Mouse (Mus musculus) macrophage (primary cell): ENCODE results near the gene Ppp1r13b. TPM values are rescaled to one million over a fixed set of nuclear protein-coding genes. Genes with fewer than 3 reads are reported as not detected.

Experiments used
- H3K27ac ChIP-seq: fragments of 350-480 bp; formaldehyde crosslinking; 2 replicates; pipeline ENCODE4 v1.9.0; 2021
- H3K36me3 ChIP-seq: fragments of 350-480 bp; formaldehyde crosslinking; 2 replicates; pipeline ENCODE4 v1.9.0; 2021; ENCODE audit errors: inconsistent target
- H3K4me3 ChIP-seq: fragments of 350-480 bp; formaldehyde crosslinking; 2 replicates; pipeline ENCODE4 v1.9.0; 2021; ENCODE audit errors: inconsistent target
- H3K79me2 ChIP-seq: fragments of 350-480 bp; formaldehyde crosslinking; 2 replicates; pipeline ENCODE4 v1.9.0; 2021; ENCODE audit errors: inconsistent target
- WGBS: methylation state at CpG from one replicate; pipeline ENCODE4 v1.1.7; 2026; ENCODE audit warnings: inconsistent platforms; ENCODE audit not compliant: missing documents; 5-methylcytosine and 5-hydroxymethylcytosine counted together
- polyA plus RNA-seq: library from polyadenylated mRNA; stranded (reverse); fragments of 250-400 nt; gene quantifications from 3 replicates; pipeline ENCODE4 v1.2.4, GENCODE M21; 2018; ENCODE audit warnings: inconsistent platforms

Ppp1r13b gene
- polyA plus RNA-seq, 1 experiment from 2014 or later: 11.1 TPM

- WGBS: 96% methylated on average over 16 of the region's 18 CpGs
- H3K36me3 ChIP-seq: peaks cover 81% of the 10 kb centered on the region
- no peak overlapping the region for H3K27ac ChIP-seq
- no peaks in the 10 kb centered on the region; the same call in 1 of the 2 replicates for H3K79me2 ChIP-seq
- no peak overlapping the region for H3K4me3 ChIP-seq
Observed at GRCm38 (mm10) chr12:111794526-111795179, 113.3 kb downstream of the Ppp1r13b start.

- peaks cover 82% of the 10 kb centered on the region for H3K36me3 ChIP-seq
- H3K27ac ChIP-seq: no peak overlapping the region
- no peak overlapping the region for H3K4me3 ChIP-seq
- WGBS: 89% methylated on average over 14 of the region's 22 CpGs
- H3K79me2 ChIP-seq: no peaks in the 10 kb centered on the region; the same call in 1 of the 2 replicates
Observed at GRCm38 (mm10) chr12:111794102-111794501, 113.8 kb downstream of the Ppp1r13b start.

- H3K27ac ChIP-seq: no peak overlapping the region
- 94% methylated on average over 13 of the region's 13 CpGs for WGBS
Observed at GRCm38 (mm10) chr12:111791474-111792104, 116.3 kb downstream of the Ppp1r13b start.

GRCm38 (mm10) chr12:111790631-111791030, 117.3 kb downstream of the Ppp1r13b start:
- no peak overlapping the region for H3K27ac ChIP-seq
- WGBS: 93% methylated on average over 7 of the region's 7 CpGs

More at GRCm38 (mm10) chr12:111791474-111792104, 116.3 kb downstream of the Ppp1r13b start:
- H3K4me3 ChIP-seq: no peak overlapping the region
- H3K79me2 ChIP-seq: no peaks in the 10 kb centered on the region; the same call in 1 of the 2 replicates
- peaks cover 85% of the 10 kb centered on the region for H3K36me3 ChIP-seq

DNA sequence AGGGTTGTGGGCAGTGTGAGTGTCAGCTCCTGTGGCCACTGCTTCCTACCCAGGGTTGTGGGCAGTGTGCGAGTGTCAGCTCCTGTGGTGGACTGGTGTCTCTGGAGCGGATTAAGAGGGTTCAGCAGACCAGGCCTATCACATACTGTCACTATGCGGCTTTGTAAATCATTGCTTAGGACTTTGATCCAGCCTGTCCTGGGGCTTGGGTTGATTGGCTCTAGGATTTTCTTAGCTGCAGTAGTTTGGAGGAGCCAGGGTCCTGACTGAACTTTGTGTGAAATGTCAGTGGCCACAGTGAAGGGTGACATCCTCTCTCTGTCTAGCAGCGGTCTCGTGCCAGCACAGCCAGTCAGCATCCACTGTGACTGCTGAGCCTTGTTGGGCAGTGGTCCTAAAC, 117.8 kb downstream of the Ppp1r13b start:
- Histone ChIP-seq H3K4me3 (no peak overlapping the region), H3K27ac (no peak overlapping the region), H3K36me3 (peaks cover 90% of the 10 kb centered on the region), H3K79me2 (no peaks in the 10 kb centered on the region; the same call in 1 of the 2 replicates)
- WGBS: 99% methylated on average over 5 of the region's 5 CpGs

More at GRCm38 (mm10) chr12:111790631-111791030, 117.3 kb downstream of the Ppp1r13b start:
- Histone ChIP-seq H3K4me3 (no peak overlapping the region), H3K36me3 (peaks cover 90% of the 10 kb centered on the region), H3K79me2 (no peaks in the 10 kb centered on the region; the same call in 1 of the 2 replicates)

GRCm38 (mm10) chr12:111787015-111787414, 120.9 kb downstream of the Ppp1r13b start:
- Histone ChIP-seq H3K4me3 (no peak overlapping the region), H3K27ac (no peak overlapping the region), H3K79me2 (no peaks in the 10 kb centered on the region; the same call in 1 of the 2 replicates), H3K36me3 (peaks cover 83% of the 10 kb centered on the region)
- WGBS: 91% methylated on average over 4 of the region's 6 CpGs

GRCm38 (mm10) chr12:111785174-111785573, 122.7 kb downstream of the Ppp1r13b start:
- 88% methylated on average over 15 of the region's 15 CpGs for WGBS
- Histone ChIP-seq H3K4me3 (no peak overlapping the region), H3K79me2 (no peaks in the 10 kb centered on the region; the same call in 1 of the 2 replicates), H3K27ac (no peak overlapping the region), H3K36me3 (peaks cover 85% of the 10 kb centered on the region)

- H3K27ac ChIP-seq: no peak overlapping the region
- H3K4me3 ChIP-seq: no peak overlapping the region
- 90% methylated on average over 1 of the region's 1 CpGs for WGBS
- H3K36me3 ChIP-seq: peaks cover 89% of the 10 kb centered on the region
- peaks cover 20% of the 10 kb centered on the region; the same call in 1 of the 2 replicates for H3K79me2 ChIP-seq
Observed at GRCm38 (mm10) chr12:111779544-111779943, 128.4 kb downstream of the Ppp1r13b start.

Other genes with a start within 250 kb of the Ppp1r13b start
- 135 to 330 TPM (median 190 TPM) in 3 replicates for gene Ckb, start 235.8 kb downstream of the Ppp1r13b start, polyA plus RNA-seq
- gene Trmt61a, start 230.0 kb downstream of the Ppp1r13b start, polyA plus RNA-seq: 3.4 to 25.1 TPM (median 4.4 TPM) in 3 replicates
- 17.0 to 24.0 TPM (median 23.4 TPM) in 3 replicates for gene Bag5, start 194.9 kb downstream of the Ppp1r13b start, polyA plus RNA-seq
- 25.8 to 45.9 TPM (median 27.0 TPM) in 3 replicates for gene Apopt1, start 194.8 kb downstream of the Ppp1r13b start, polyA plus RNA-seq
- gene Klc1, start 149.3 kb downstream of the Ppp1r13b start, polyA plus RNA-seq: 70.3 to 119 TPM (median 70.6 TPM) in 3 replicates
- 0.75 to 4.9 TPM (median 1.3 TPM) in 3 replicates for gene Xrcc3, start 94.2 kb downstream of the Ppp1r13b start, polyA plus RNA-seq
- gene Zfyve21, start 93.9 kb downstream of the Ppp1r13b start, polyA plus RNA-seq: 5.7 to 14.3 TPM (median 12.7 TPM) in 3 replicates
- gene Atp5mpl, start 58.9 kb upstream of the Ppp1r13b start, polyA plus RNA-seq: 292 to 513 TPM (median 455 TPM) in 3 replicates
- gene Tdrd9, start 63.4 kb upstream of the Ppp1r13b start, polyA plus RNA-seq: not detected in 3 replicates
- not detected in 3 replicates for gene Rd3l, start 73.2 kb upstream of the Ppp1r13b start, polyA plus RNA-seq
- gene Aspg, start 198.6 kb upstream of the Ppp1r13b start, polyA plus RNA-seq: not detected in 3 replicates
- not detected in 3 replicates for gene Kif26a, start 238.1 kb upstream of the Ppp1r13b start, polyA plus RNA-seq